Mouse (Mus musculus): ENCODE measurements around the gene Jak3.
"Not testable (repeated sequence)": the region's sequence is repeated elsewhere in the genome, so short reads cannot be mapped to it uniquely, and the experiment has no call there.

The Jak3 gene

DNA sequence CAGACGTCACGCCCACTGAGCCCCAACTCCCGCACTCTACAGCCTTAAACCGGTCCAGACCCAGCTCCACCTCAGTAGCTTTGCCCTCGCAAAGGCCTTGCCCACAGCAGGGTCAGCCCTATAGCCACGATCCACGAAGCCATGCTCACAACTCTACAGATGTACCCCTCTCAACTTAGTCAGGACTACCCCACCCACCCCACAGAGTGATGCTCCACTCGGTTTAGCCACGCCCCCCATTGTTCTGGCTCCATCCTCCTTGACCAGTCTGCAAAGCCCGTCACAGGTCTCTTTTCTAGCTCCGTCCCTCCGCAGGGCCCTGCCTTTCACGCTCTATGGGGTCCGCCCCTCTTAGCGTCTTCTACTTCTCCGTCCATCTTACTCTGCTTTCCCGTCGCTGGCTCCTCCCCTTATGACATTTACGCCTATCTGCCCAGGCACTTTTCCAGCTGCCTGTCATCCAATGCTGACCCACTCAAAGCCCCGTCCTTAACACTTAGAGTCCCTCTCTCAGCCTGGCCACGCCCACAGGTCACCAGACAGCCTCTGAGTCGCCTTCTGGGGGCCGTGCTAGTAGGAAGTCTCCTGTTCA is 10.1 kb downstream of the Jak3 start:
- DNase-seq (ENCODE audit: low spot score), result peak; percentile 54

DNA sequence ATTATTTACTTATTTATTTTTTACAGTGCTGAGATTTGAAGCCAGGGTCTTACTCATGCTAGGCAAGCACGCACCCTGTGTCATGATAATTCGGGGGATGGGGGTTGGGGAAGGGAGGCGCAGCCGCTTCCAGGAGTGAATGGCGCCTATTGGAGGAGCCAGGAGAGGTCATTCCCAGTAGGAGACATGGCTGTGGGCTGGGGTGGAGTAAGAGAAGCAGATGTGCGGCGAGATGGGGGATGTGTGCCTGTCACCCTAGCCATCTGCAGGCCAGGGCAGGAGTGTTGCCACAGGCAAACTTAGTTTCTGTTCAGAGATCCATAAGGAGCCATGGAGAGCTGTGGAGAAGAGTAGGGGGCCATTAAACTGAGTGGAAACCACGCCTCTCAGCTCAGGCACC is 11.5 kb downstream of the Jak3 start:
- DNase-seq (ENCODE audit: low spot score), result no peak

DNA sequence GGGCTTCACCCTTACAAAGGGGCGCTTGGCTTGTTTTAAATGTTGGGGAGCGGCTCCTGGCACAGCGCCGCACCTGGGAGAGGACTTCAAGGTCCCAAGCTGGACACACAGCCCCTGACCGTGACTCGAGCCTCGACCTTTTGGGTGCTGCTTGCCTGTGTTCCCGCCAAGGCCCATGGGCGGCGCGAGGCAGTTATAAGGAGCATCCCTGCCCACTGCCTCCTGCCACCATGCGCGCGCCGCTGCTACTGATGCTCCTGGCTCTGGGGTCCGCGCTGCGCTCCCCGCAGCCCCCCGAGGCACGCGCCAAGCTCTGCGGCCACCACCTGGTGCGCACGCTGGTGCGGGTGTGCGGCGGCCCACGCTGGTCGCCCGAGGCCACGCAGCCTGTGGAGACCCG is 12.9 kb downstream of the Jak3 start, which contains the start of gene Insl3:
TSS of gene Insl3 (plus strand) at position 187 of the 400 bp plus-strand sequence.
- no peak for DNase-seq (ENCODE audit: low spot score)

DNA sequence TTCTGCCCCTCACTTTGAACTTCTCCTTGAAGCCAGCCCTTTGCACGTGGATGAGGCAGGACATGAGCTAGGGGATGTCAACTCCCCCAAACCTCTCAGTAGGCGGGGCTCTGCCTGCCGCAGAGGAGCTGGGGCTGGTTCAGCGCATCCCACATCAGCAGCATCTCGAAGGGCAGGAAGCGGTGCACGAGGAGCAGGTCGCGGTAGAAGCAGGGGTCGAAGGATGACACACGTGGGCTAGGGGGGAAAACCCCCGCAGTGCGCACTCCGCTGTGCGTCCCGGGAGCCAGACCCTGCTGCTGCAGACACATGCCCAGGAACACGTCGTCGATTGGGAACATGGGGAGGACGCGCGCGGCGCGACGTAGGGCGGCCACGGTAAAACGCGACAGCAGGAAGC is 16.4 kb downstream of the Jak3 start:
- no peak for DNase-seq (ENCODE audit: low spot score)

DNA sequence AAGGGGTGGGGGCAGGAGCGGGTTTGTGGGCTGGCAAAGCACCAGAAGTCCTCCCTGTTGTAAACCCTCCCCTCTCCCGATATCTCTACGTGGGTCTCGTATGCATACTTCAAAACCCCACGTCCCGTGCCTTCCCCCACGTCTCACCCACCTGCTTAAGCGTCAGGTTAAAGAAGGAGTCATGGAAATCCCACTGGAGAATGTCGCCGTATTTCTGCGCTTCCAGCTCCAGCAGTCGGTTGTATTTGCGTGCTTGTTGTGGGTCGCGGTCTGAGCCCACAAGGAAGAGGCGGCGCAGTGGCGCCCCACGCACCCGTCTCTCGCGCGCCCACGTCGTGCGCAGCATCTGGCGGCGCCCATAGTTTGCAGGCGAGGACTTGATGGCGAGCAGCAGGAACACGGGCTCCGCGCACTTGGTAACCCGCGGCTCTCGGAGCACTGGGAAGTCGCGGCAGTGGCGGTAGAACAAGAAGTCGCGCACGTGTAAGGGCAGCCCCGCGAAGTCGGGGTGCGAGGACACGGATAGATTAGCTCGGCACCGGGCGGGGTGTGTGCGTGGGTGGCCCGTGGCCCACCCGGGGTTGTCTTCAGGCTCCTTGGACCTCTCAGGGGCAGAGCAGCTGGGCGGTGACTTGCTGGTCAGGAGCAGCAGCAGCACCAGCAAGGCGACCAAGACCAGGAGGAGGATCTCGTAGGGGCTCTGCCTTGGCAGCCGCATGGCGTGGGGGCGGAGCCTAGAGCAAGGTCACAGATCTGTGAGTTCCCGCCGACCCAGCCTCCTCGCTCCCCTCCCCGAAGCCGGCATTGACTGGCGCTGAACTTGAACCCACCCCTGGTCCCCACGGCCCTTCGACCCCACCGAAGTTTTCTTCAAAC is 17.3 kb downstream of the Jak3 start:
- DNase-seq (ENCODE audit: low spot score), result no peak

DNA sequence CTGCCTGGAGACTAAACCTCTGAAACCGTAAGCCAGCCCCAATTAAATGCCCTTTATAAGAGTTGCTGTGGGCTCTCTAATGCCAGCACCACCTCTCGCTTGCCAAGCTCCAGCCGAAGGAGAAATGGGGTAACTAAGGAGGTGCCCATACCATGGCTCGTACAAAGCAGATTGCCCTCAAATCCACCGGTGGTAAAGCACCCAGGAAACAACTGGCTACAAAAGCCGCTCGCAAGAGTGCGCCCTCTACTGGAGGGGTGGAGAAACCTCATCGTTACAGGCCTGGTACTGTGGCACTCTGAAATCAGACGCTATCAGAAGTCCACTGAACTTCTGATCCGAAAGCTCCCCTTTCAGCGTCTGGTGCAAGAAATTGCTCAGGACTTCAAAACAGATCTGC is 19.4 kb downstream of the Jak3 start:
- DNase-seq (ENCODE audit: low spot score), result not testable (repeated sequence)

DNA sequence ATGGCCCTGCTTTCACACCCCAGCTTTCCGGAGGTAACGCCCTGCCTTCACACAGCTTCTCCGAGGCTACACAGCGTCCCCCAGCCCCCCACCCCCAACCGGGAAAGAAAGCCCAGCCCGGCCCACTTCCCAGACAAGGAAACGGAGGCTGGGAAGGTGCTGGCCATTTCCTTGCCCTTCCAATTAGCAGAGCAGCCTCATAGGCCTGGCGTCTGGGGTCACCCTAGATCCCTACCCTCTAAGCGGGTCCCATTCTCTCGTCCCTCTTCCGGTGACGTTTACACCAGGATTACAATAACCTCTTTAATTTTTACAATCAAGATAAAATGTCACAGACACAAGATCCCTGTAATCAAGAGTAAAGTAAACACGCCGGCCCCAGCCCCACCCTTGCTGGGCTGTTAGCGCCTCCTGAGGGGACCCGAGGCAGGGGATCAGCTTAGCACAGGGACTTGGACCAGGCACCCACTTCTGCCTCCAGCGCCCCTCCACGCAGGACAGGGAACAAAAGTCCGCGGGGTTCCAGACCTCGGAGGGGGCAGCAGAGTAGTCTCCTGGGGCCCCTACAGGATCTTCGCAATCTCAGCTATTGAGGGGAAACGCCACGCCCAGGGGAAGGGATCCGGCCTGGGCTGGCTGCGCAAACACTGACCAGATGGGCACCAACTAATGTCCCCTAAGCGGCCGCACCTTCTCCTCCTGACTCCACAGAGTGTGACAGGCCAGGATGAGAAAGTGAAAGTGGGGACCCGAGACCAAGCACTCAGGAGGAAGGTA is 24.6 kb downstream of the Jak3 start:
- no peak for DNase-seq (ENCODE audit: low spot score)

DNA sequence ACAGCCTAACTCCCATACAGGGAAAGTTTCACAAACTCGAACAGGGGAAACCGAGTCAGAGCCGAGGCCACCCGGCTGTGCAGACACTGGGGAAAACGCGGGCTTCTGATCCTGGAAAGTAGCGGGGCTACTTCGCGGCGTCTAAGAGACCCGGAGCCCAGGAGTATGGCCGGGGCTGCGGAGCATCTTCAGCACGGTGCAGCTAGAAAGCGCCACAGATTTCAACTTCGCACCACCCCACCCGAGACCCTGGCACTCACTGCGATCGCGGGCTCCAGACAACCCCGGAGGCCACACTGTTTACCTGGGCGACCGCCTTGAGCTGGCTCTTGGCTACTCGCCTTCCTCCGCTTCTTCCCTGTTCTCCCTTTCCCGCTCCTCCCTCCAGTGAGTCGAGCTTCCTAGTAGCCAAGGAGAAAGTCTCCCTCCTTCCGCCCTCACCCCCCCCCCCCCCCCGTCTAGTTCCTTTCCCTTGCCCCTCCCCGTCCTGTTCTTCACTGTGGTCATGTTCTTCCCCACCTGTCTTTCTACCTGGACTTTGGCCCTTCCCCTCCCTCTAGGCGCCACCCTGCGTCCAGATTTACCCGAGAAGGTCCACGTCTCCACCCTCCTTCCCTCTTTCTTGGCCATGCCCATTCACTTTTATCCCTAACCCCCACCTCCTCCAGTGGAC is 25.5 kb downstream of the Jak3 start, which contains the start of gene B3gnt3:
TSS of gene B3gnt3 (minus strand) at position 376 of the 673 bp plus-strand sequence.
- no peak for DNase-seq (ENCODE audit: low spot score)

DNA sequence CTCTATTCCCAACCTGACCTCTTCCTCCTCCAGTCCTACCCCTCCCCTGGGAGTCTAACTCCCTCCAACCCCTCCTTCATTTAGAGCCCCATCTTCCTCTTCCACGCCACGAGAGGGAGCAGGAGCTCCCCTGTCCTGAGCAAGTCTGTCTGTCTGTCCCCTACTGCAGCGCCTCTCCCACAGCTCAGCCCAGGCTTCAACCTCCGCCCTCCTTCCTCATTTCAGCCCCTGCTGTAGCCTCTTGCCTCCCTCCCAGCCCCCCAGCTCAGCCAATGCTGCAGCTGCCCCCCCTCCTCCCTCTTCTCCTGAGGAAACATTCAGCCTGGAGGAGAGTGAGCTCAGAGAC is 26.0 kb downstream of the Jak3 start:
- DNase-seq (ENCODE audit: low spot score), result peak; percentile 39

DNA sequence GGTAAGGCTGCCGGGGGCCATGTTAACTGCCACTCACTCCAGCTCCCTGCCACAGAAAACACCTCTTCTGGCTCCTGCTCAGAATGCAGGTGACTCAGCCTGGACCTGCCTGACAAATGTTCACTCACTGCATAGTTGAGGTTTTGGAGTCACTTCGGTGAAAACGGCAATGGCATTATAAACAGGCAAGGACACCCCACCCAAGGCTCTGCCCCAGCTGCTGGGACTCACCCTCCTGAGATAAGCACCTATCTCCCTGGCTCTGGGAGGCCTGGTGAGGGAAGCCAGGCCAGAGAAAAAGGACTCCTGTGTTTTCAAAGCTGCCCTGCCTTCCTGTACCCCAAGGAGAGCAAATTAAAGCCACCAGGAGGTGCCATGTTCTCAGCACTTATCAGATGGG is 26.8 kb downstream of the Jak3 start:
- DNase-seq (ENCODE audit: low spot score), result no peak

DNA sequence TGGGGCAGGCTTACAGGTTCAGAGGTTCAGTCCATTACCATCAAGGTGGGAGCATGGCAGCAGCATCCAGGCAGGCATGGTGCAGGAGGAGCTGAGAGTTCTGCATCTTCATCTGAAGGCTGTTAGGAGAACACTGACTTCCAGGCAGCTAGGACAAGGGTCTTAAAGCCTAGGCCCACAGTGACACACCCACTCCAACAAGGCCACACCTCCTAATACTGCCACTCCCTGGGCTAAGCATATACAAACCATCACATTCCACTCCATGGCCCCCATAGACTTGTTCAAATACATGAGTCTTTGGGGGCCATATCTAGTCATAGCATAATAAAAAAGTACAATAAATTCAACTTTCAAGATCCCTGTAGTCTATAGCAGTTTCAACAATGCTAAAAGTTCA is 27.3 kb downstream of the Jak3 start:
- DNase-seq (ENCODE audit: low spot score), result not testable (repeated sequence)

DNA sequence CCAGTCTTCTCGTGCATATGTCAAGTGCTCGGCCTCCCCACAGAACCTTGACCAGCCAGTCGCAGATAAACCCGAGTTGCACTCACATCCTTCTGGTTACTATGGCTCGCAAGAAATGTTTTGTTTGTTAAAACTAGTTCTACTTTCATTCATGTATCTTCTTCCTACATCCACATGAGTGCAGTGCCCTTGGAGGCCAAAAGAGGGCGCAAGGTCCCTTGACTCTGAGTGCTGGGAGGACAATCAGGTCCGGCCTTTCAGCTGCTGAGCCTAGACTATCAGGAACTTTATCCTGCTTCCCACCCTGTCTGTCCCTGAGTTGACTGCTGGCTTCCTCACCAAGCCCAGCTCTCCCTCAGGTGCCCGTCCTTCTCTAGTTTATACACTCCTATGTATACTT is 31.8 kb downstream of the Jak3 start:
- DNase-seq (ENCODE audit: low spot score), result no peak

DNA sequence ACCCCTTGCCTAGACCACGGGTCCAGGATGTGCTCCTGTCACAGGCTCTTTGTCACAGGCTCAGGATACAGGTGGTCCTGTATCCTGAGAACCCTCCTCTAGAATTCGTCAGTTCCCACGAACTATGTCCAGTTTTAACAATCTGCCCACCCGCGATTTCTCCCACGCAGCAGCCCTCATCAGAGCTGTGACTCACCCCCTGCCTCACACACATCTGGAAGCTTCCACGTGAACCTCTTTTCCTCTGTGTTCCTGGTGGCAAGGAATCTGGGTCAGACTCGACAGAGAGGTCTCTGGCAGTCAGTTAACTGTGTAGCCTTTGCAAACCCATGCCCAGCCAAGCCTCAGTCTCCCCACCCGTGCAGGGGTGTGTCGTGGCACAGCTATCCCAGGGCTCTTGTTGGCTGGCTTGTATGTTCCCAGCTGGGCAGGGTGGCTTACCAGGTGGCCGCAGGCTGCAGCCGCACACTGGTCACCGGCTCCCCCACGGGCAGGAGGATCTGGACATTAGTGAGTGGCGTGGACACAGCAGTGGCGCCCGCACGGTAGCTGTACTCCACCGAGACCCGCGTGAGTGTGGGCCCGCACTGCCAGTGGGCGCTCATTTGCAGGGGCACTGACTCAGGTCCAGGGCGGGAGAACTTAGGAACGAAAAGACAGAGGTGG is 33.2 kb downstream of the Jak3 start:
- no peak for DNase-seq (ENCODE audit: low spot score)

DNA sequence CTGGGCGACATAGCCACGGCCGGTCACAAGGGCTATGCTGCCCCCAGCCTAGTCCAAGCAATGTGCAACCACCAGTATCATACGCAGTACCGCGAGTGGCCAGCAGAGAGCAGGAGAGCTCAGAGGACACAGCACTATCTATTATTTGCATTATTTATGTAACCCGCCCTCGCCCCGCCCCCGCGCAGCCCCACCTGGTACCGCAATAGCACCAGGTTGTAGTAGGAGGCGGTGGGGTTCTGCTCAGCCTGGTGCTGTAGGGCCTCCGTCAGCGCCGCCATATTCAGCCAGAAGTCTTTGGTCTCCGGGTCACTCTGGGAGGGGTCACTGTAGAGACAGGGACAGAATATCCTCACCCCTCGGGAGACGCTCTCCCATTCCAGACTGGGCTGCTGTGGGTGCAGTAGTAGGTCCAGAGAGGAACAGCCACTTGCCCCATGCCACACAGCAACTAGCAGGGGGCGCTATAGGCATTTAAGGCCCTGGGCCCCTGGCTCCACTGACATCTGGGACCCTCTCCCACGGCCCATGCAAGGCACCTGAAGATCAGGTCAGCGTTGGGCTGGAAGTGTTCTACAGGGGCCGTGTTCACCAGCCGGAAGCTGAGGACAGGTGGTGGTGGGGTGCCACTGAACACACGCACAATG is 33.8 kb downstream of the Jak3 start:
- peak; percentile 90 for DNase-seq (ENCODE audit: low spot score)

DNA sequence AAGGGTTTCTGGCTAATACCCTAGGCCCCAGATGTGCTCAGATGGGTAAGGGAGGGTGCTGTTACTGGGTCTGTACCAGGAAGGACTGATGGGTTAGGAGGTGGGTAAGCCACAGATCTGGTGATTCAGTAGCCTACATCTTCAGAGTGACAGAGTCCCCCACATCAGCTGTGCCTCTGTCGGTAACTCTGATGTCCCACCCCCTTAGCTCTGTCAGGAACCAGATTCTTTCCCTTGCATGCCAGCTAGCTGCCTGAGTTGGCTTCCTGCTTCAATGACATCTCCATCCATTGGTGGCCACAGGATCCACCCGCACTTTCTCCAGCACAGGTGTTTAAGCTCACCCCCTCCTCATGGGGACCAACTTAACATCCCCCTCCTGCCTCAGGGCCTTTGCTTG is 35.5 kb downstream of the Jak3 start:
- DNase-seq (ENCODE audit: low spot score), result no peak

DNA sequence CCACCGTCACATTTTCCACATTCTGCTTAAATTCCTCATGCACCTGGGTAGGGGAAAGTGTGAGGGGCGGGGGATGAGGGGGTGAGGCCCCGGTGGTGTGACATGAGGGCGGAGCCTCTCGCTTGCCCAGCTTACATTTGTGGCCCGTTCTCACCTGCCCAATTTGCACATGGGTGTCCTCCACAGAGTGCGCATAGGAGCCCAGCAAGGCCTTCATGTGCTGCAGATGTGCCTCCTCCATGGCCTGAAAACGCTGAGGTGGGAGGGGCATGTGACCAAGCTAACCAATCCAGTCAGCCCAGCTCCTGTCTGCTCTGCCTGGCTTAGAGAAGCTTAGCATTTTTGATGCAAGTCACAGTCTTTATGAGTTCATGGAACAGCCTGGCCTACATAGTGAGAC is 39.4 kb downstream of the Jak3 start:
- DNase-seq (ENCODE audit: low spot score), result no peak

DNA sequence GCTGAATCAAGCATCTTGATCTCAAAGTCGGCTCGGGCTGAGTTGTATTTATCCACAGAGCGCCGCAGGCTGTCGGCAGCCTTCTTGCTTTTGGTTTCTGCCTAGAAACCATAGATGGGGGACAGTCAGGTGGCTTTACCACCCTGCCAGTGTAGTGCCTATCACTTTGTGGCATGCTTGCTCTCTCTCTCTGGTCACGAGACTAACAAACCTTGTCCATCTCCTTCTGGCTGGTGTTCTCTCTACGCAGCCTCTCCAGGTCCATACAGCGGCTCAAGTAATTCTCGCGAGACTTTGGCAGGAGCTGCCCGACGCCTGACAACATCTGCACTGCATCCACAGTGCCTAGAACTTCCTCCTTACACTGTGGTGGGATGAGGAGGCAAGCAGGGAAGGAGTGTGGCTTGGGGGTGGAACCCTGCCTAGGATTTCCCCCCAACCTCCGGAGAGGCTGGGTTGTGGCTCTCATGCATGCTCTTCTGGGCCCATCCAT is 40.5 kb downstream of the Jak3 start:
- DNase-seq (ENCODE audit: low spot score), result no peak

DNA sequence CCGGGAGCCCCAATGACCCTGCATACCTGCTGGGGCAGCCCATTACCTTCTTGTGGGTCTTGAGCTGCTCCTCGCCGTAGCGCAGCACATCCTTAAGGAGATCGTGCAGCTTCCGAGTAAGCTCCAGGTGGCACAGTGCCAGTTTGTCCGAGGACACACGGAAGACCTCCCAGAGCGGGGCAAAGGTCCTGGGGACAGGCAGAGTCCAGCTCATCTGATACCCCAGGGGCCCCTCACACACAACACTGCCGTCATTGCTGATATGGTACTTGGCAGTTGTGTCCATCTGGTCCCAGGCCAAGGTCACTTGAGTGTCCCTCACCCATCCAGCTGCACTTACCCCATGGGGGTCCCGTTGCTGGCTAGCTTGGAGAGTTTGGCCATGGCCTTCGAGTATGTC is 41.0 kb downstream of the Jak3 start:
- peak; percentile 73 for DNase-seq (ENCODE audit: low spot score)

DNA sequence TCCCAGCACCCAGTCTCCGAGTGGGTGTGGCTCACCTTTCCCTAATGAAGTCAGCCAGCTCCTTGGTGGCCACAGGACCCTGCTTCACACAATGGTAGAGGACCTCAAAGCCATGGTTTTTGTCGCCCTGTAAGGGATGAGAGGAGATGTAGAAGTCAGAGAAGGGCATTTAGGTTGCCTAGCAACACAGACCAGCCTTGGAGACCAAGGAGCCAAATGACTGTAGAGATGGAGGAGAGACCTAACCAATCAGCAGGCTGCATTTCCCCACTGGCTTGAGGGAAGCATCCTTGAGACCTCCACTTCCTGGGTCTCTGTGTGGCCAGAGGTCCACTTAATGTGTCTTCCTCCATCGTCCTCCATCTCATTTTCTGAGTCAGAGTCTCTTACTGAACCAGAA is 42.2 kb downstream of the Jak3 start:
- no peak for DNase-seq (ENCODE audit: low spot score)

DNA sequence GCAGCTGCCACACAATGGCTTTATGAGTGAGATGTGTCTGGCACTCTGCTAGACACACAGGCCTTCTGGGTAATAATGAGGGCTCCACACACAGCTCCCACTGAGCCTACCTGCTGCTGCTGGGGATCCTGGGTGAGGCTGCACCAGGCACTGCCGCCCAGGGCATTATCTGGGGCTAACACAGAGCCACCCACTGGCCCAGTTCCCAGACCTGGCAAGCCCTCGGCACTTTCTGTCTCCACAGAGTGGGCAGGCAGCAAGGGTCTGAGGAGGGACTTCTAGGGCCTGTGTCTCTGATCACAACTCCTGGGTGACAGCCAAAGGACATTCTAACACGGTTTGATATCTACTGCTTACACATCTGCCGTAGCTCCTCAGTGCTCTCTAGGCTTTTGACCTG is 43.1 kb downstream of the Jak3 start:
- DNase-seq (ENCODE audit: low spot score), result no peak

DNA sequence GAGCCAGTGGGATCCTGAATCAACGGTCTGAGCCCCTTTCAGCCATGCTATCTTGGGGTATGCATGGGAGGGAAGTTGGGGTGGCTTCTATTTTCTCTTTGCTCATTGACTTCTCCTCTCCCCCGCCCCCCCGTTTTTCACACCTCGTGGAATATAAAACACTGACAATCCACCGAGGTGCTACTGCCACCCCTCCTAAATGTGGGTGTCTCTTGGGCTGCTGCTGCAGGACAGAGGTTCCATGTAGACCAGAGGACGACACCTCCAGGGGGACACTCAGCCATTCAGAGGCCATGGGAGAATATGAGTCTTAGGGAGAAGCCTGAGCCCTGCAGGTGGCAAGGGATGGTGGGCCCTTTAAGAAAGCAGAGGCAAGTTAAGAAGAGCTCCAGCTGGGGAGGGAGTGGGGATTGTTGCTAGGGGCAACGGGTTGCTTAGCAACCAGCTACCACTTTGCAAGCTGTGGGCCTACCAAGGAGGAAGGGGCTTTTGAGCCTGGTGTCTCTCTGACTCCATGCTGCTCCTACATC is 43.9 kb downstream of the Jak3 start:
- DNase-seq (ENCODE audit: low spot score), result no peak

Measured in testis, postnatal 10 days (tissue).